Mouse (Mus musculus) heart, adult 18-20 months (tissue): ENCODE data around the gene Mon2. TPM values are rescaled to one million over a fixed set of nuclear protein-coding genes. Genes with fewer than 3 reads are reported as not detected.

Source experiments
- DNase-seq, 2 experiments: peaks; one replicate each; pipeline ENCODE4 v3.0.0; 2021 to 2022; ENCODE audit warnings: mixed read lengths in 1 of 2
- microRNA-seq, 2 experiments: library from miRNA; unstranded; fragments of <30 nt; microRNA quantifications; one replicate each; pipeline ENCODE4 v1.2.0; 2022
- total RNA-seq, 2 experiments: library from RNA; stranded (reverse); gene quantifications; 2 replicates each; pipeline ENCODE4 v1.2.3; 2021

Mon2 gene
- total RNA-seq, 2 experiments from 2014 or later, result 36.4 to 41.7 TPM

GRCm38 (mm10) chr10:122962651-122963050 is 113.7 kb downstream of the Mon2 start:
- DNase-seq, result no peak

DNA sequence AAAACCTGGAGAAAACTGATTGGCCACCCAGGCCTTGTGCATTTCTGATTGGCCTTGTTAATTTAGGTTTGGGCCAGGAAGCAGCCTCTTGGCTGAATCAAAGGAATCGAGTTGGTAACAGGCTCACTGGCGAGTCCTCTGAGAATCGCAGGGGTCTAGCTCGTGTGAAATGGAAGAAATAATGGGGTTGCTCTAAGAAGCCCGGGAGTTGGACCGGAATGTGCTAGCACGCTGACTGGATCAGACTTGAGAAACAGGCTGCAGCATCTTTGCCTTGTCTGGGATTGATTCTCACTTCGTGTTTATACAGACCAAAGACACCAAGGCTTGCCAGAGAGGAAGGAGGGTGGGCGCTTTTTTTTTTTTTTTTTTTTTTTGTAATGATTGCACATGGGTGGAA is 114.8 kb downstream of the Mon2 start:
- no peak for DNase-seq

GRCm38 (mm10) chr10:122960738-122961137 is 115.6 kb downstream of the Mon2 start:
- no peak for DNase-seq

- DNase-seq, result peak; percentile 52 to 73
Measured at GRCm38 (mm10) chr10:122960216-122960615, 116.1 kb downstream of the Mon2 start.

- DNase-seq, result no peak
Measured at GRCm38 (mm10) chr10:122958699-122959098, 117.6 kb downstream of the Mon2 start.

GRCm38 (mm10) chr10:122957918-122958317 is 118.4 kb downstream of the Mon2 start:
- DNase-seq, result no peak

DNA sequence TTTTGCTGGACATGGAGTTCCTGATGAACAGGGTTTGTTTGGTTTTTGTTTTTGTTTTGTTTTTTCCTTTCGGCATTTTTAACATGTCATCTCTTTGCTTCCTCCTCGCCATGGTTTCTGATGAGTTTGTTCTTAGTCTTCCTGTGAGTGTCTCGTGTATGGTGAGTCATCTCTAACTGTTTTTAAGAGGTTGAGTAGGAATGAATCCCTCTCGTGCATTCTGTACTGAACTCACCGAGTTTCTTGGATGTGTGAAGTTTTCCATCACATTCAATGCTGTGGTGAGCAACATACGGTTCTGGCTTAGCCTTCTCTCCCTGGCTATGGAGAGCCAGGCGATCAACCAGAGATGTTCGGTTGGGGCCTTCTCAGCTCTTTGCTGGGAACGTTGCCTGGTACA is 122.7 kb downstream of the Mon2 start:
- no peak for DNase-seq

GRCm38 (mm10) chr10:122950966-122951365 is 125.3 kb downstream of the Mon2 start:
- no peak for DNase-seq

- no peak for DNase-seq
Measured at GRCm38 (mm10) chr10:122944888-122945287, 131.4 kb downstream of the Mon2 start.

DNA sequence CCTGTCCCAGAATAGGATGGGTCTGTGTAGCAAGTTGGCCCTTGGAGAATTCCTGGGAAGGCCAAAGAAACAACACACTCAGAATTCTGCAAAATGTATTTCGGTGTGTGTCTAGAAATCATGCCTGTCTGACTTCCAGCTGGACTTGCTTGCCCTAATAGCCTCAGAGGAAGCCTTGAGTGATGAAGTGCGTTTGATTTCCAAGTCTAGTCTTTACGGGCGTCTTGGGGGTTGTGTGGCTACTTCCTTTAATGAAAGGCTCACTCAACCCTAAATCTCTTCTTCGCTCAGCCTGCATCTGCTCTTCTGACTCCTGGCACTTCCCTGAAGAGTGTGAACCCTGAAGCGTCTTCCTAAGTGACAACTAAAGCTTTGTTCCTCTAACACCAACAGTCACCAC is 132.5 kb downstream of the Mon2 start:
- no peak for DNase-seq

- no peak for DNase-seq
Measured at GRCm38 (mm10) chr10:122942771-122943170, 133.5 kb downstream of the Mon2 start.

Small RNA genes within 50 kb of the gene (microRNA-seq; reads per million reads assigned to microRNA genes)
- 88,762 to 96,645 reads per million in 2 experiments for gene Mirlet7i

Other genes starting within 250 kb of the Mon2 start
- gene Usp15, start 120.5 kb upstream of the Mon2 start, total RNA-seq, result 10 to 100 TPM; 89.5 to 93.9 TPM
- not detected for gene Fam19a2, start 187.5 kb upstream of the Mon2 start, total RNA-seq